Mouse (Mus musculus) ES-E14 (cell line): Measurements from ENCODE around the gene Cass4.

Source experiments
- HCFC1 ChIP-seq: IDR thresholded peaks from 2 replicates; pipeline ENCODE4 v1.6.1; 2012; ENCODE audit warnings: low read length, inconsistent platforms, borderline replicate concordance; ENCODE audit not compliant: insufficient read depth
- MAFK ChIP-seq: IDR thresholded peaks from 2 replicates; pipeline ENCODE4 v1.6.1; 2014; ENCODE audit warnings: mild to moderate bottlenecking, low read depth, low read length, inconsistent platforms; ENCODE audit not compliant: insufficient read depth
- ZC3H11A ChIP-seq: IDR thresholded peaks from 2 replicates; pipeline ENCODE4 v1.6.1; 2012; ENCODE audit warnings: low read depth, mild to moderate bottlenecking, inconsistent platforms, low read length, borderline replicate concordance

DNA sequence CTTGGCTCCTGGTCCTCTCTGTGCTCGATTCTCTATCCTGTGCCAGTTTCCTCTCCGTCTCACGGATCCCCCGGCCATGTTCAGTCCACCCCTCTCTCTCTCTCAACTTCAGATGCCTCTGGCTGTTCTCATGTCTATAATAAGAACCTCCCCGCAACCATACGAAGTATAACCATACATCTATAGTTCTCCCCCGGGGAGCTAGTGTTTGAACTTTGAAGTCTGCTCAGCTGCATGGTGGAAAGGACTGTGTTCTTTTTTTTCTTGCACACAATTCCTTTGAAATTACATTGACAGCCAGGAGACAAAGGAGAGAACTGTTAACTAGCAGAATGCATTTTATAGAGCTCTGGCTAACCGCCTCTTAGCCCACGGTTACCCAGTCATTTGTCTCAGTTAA, 38.8 kb upstream of the Cass4 start:
- TF ChIP-seq HCFC1, result no peak
- TF ChIP-seq MAFK, result no peak
- no peak for TF ChIP-seq ZC3H11A
